ENCODE assay signal across 8 mouse cellular contexts in genomic region chr6:87671353-87671752, GRCm38 (mm10). TPM values are rescaled to one million over a fixed set of nuclear protein-coding genes. Genes with fewer than 3 reads are reported as not detected.
A peak's percentile ranks its signal among the peaks of the same experiment; 100 is the strongest.
DNase-seq lines count a peak whose midpoint lies in the region; ATAC-seq and TF ChIP-seq lines count a peak whose summit lies in the region.

No protein-coding gene starts in this region.

- 6% methylated on average over 8 of the region's 8 CpGs for WGBS in spleen, adult 2 months
- WGBS in limb, embryonic 12.5 days = 9% methylated on average over 8 of the region's 8 CpGs
- WGBS in stomach, embryonic 14.5 days = 4% methylated on average over 8 of the region's 8 CpGs

- H3K9me3 ChIP-seq in limb, embryonic 12.5 days = no peaks in the 10 kb centered on the region
- H3K9me3 ChIP-seq in stomach, embryonic 14.5 days (ENCODE audit: control insufficient read depth, low read depth, low read length) = no peaks in the 10 kb centered on the region

- H3K36me3 ChIP-seq in spleen, adult 2 months (ENCODE audit: control insufficient read depth, insufficient read depth, low read length) = no peaks in the 10 kb centered on the region
- no peaks in the 10 kb centered on the region for H3K36me3 ChIP-seq in limb, embryonic 12.5 days
- H3K36me3 ChIP-seq in stomach, embryonic 14.5 days (ENCODE audit: control insufficient read depth, insufficient read depth, low read length) = no peaks in the 10 kb centered on the region

- no peak for TF ChIP-seq CTCF in spleen, adult 2 months (IDR thresholded peaks at IDR 0.05; ENCODE audit: extremely low read depth, insufficient read depth, insufficient read length, insufficient replicate concordance)

- peak overlapping the region; percentile 87 for H3K4me3 ChIP-seq in spleen, adult 2 months (ENCODE audit: extremely low read depth, insufficient read depth, insufficient read length)
- H3K4me3 ChIP-seq in limb, embryonic 12.5 days (replicated peaks) = peak overlapping the region; percentile 82
- H3K4me3 ChIP-seq in stomach, embryonic 14.5 days (ENCODE audit: low read depth, low read length) = peak overlapping the region; percentile 77

- intact Hi-C loops in left cerebral cortex, postnatal 10 days (cut with DNase I) = loop anchor here (10.0 kb wide), 1 partner anchor 277 kb away; no protein-coding TSS in a partner anchor

- H3K4me1 ChIP-seq in spleen, adult 2 months (ENCODE audit: control insufficient read depth, insufficient read depth, insufficient read length) = peaks cover 2% of the 10 kb centered on the region; the same call in 1 of the 2 replicates
- peaks cover 18% of the 10 kb centered on the region for H3K4me1 ChIP-seq in limb, embryonic 12.5 days (replicated peaks)
- H3K4me1 ChIP-seq in stomach, embryonic 14.5 days (ENCODE audit: control insufficient read depth, insufficient read depth, low read length) = peaks cover 9% of the 10 kb centered on the region

- no peak for ATAC-seq in limb, embryonic 12.5 days (ENCODE audit: insufficient number of reproducible peaks, insufficient read depth, low FRiP score, low TSS enrichment, low read depth)
- no peak for ATAC-seq in stomach, embryonic 14.5 days (ENCODE audit: insufficient number of reproducible peaks, insufficient read depth, low FRiP score, low read depth)

- no peaks in the 10 kb centered on the region for H3K27me3 ChIP-seq in spleen, adult 2 months (ENCODE audit: control insufficient read depth, insufficient read depth, low read length)
- no peaks in the 10 kb centered on the region for H3K27me3 ChIP-seq in limb, embryonic 12.5 days
- H3K27me3 ChIP-seq in stomach, embryonic 14.5 days (ENCODE audit: control insufficient read depth, insufficient read depth, low read length) = no peaks in the 10 kb centered on the region

- no peak overlapping the region for H3K27ac ChIP-seq in spleen, adult 2 months (ENCODE audit: insufficient read depth, low read length)
- peak overlapping the region; percentile 59; the same call in 1 of the 2 replicates for H3K27ac ChIP-seq in limb, embryonic 12.5 days
- H3K27ac ChIP-seq in stomach, embryonic 14.5 days (ENCODE audit: low read length) = peak overlapping the region; percentile 77; the same call in 1 of the 2 replicates

- H3K4me2 ChIP-seq in limb, embryonic 12.5 days = peak overlapping the region; percentile 94
- peak overlapping the region; percentile 54 for H3K4me2 ChIP-seq in stomach, embryonic 14.5 days (replicated peaks; ENCODE audit: low read depth, low read length)

- no peak for TF ChIP-seq POLR2A in spleen, adult 2 months (IDR thresholded peaks at IDR 0.05; ENCODE audit: low read depth, low read length)

- H3K9ac ChIP-seq in limb, embryonic 12.5 days (replicated peaks) = peak overlapping the region; percentile 74
- H3K9ac ChIP-seq in stomach, embryonic 14.5 days (replicated peaks; ENCODE audit: low read depth, low read length) = peak overlapping the region; percentile 48

- peak; percentile 15 for DNase-seq in cerebellum, adult 9-10 months
- no peak for DNase-seq in cerebellum, adult 11 months
- DNase-seq in spleen, adult 2 months (ENCODE audit: low read depth in 1 of 2, low spot score in 2 of 2) = no peak
- no peak for DNase-seq in spleen, postnatal 4 days (ENCODE audit: low spot score in 2 of 2)
- DNase-seq in left cerebral cortex, postnatal 10 days (ENCODE audit: extremely low spot score in 1 of 2, low spot score in 2 of 2) = no peak
- no peak for DNase-seq in gastrocnemius, adult 18-20 months (ENCODE audit: low spot score)

RNA-seq across cellular contexts. Expression of gene Aplf, which starts 0.6 kb away (rescaled TPM):
- polyA plus RNA-seq in spleen, adult 2 months (2012; rRNA removed) = 2.4 and 2.8 TPM in 2 replicates
- polyA plus RNA-seq in limb, embryonic 12.5 days (2016; fragmentation: Nextera tagmentation; extraction: Ambion mirVana) = 13.0 and 13.8 TPM in 2 replicates
- polyA plus RNA-seq in stomach, embryonic 14.5 days (2014; fragmentation: Nextera tagmentation; extraction: Ambion mirVana) = 14.9 and 18.1 TPM in 2 replicates
- 10 to 100 TPM; 10.8 to 12.8 TPM for total RNA-seq in left cerebral cortex, postnatal 10 days (2021)
- total RNA-seq in gastrocnemius, adult 18-20 months (2021) = 1 to 10 TPM; 2.7 to 3.2 TPM

RNA-seq across cellular contexts. Expression of gene Efcc1, which starts 59.3 kb away (rescaled TPM):
- polyA plus RNA-seq in spleen, adult 2 months (2012; rRNA removed) = 2.0 and 3.1 TPM in 2 replicates
- polyA plus RNA-seq in limb, embryonic 12.5 days (2016; fragmentation: Nextera tagmentation; extraction: Ambion mirVana) = 0.36 and 0.38 TPM in 2 replicates
- 2.2 TPM in 2 replicates for polyA plus RNA-seq in stomach, embryonic 14.5 days (2014; fragmentation: Nextera tagmentation; extraction: Ambion mirVana)
- 1 to 10 TPM; 3.5 to 4.2 TPM for total RNA-seq in left cerebral cortex, postnatal 10 days (2021)
- total RNA-seq in gastrocnemius, adult 18-20 months (2021) = under 1 TPM; 0.66 to 0.74 TPM
